Mouse (Mus musculus) kidney, adult 18-20 months (tissue): ENCODE data around the gene Ddx39.

ENCODE experiments used
- DNase-seq: peaks from one replicate; pipeline ENCODE4 v3.0.0; 2021

The Ddx39 gene

DNA sequence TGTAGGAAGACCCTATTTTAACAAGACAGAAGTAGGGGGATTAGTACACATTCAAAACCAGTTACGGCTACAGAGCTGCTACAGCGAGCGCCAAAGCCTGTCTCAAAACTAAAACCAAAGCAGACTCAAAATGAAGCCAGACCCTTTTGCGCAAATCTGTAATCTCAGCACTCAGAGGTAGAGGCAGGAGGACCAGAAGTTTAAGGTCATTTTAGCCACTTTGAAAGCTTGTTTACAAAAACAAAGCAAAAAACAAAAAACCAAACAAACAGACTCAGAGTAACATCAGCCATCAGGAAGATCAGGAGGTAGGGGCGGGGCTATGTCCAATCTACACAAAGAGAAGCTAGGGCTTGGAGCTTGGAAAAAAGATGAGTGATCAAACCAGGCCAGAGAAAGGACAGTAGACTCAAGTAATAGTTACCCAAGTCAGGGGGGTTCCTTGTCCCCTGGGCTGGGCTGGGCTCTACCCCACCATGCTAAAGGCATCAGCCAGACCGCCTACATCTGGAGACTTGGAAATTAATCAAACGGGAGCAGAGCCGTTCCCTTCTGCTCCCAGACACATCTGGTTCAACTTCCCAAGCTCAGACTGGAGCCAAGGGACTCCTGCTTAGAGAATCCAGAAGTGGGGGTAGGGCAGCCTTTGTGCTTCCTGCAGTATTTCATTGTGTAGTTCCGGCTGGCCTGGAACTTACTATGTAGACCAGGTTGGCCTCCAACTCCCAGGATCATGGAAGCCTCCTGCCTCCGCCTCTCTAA lies 24.2 kb downstream of the Ddx39 start:
- no peak for DNase-seq

DNA sequence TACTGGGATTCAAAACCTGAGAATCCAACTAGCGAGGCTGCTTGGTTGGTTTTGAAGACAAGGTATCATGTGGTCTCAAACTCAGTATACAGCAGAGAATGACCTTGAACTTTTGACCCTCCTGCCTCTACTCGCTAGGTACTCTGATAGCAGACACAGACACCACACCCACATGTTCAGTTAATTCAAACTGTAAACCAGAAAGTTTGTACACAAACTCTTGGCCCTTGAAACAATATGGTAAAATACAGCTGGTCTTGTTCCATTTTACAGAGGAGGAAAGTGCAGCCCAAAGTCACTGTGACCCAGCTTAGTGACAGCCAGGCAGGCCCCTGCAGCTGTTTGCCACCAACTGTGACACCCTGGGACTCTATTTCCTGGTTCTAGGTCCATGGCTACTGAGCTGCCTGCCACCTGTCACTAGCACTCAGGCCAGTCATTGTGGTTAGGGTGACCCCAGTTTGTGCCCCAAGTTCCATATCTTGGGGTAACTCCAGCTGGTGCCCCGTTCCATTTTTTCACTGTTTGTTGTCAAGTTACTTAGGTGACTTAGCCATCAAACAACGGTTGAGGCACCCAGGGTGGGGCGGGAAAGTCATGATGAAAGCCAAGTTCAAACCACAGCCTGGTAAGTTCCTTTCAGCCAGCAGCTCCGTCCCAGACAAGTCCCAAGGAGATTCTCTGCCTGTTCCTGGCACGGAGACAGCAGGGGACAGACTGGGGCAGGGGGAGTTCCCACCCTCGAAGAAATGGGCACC lies 24.9 kb downstream of the Ddx39 start:
- no peak for DNase-seq

DNA sequence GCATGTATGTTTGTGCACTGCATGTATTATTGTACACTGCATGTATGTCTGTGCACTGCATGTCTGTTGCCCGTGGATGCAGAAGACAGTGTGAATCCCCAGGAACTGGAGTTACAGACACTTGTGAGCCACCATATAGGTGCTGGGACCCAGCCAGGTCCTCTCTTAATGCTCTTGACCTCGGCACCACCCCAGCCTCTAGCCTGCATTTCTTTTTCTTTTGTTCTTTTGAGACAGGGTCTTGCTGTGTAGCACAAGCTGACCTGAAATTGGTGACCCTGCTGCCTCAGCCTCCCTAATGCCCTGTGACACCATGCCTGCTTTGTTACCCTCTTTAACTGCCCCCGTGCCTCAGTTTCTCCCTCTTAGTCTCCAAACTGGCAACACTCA lies 25.6 kb downstream of the Ddx39 start:
- no peak for DNase-seq

DNA sequence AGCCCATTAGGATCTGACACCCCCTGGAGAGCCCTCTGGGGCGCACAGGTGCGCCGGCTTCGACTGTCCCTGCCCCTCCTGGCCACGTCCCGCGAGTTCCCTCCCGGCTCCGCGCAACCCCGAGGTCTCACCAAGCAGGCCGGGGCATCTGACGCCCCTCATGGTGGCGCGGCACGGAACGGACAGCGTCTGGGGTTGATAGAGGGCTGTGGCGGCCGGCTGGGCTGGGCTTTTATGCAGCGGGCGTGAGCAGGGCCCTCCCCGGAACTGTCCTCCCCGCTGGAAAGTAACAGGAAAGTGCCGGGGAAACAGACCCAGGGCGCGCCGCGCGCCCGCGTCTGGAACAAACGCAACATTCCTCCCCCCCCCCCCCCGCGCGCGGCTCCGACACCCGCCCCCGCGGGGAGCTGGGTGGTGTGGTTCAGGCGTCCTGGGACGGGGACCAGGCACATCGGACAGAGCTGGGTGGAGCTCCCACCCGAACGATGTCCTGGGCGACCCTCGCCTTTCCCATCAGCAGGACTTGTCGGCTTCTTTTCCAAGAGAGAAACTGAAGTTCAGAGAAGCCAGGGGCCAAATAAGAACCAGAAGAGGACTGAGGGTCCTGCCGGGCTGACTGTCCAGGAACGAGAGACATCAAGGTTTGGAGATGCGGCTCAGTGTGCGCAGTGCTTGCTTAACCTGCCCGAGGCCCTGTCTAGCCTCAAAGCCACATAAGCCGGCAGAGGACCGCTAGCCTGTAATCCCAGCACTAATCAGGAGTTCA lies 26.2 kb downstream of the Ddx39 start, which contains the start of gene Adgre5:
Gene Adgre5 (minus strand): TSS at position 351 of the 766 bp plus-strand sequence.
- DNase-seq = peak; percentile 77

DNA sequence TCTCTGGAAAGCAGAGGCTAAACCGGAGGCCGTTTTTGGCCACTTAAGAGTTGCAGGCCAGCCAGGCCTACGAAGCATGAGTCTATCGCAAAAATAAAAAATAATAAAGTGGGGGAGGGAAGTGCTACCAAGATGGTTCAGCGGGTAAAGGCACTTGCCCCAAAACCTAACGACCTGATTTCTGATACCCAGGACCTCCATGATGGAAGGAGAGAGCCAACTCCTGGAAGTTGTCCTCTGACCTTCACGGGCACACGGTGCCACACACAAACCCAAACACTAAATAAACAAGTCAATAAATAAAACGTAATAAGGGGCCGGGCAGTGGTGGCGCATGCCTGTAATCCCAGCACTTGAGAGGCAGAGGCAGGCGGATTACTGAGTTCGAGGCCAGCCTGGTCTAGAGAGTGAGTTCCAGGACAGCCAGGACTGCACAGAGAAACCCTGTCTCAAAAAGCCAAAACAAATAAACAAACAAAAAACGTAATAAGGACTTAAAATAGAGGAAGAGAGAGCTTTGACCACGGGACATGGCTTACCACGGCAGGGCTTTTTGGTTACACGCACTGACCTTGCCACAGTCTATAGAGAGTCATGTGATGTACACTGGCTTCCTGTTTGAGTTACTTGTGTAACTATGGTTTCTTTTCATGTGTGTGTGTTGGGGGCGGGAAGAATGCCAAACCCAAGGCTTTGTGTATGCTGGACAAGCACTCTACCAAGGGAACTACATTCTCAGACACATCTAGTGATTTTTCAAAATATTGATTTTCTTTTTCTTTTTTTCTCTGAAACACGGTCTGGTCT lies 27.1 kb downstream of the Ddx39 start:
- DNase-seq = no peak

DNA sequence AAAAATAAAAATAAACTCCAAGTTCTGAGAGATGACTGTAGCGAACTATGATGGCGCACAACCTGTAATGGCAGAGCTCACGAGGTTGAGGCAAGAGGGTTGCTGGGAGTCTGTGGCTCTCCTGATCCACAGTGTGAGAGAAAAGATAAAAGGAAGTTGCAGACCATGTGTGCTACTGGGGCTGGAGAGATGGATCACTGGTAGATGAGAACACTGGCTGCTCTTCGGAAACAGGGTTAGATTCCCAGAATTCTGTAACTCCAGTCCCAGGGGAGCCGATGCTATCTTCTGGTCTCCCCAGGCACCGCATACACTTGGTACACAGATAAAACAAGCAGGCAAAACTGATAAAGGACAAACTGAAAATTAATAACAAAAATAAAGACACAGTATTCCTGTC lies 28.0 kb downstream of the Ddx39 start:
- DNase-seq = no peak

DNA sequence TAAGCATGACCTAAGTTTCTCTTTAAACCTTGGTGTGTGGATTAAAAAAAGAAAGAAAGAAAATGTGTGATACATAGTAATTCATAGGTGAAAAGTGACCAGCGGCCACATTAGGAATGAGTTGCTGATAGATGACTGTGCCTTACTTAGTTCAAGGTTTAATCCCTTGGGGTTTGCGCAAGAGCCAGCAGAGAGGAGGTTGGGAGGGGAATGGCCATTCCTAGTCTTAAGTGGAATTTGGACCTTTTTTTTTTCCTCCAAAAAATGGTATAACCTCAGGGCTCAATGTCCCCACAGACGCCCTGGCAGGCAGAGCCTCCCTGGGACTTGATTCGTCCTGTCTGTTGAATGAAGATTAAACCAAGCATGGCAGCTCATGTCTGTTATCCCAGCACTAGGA lies 29.1 kb downstream of the Ddx39 start:
- no peak for DNase-seq

DNA sequence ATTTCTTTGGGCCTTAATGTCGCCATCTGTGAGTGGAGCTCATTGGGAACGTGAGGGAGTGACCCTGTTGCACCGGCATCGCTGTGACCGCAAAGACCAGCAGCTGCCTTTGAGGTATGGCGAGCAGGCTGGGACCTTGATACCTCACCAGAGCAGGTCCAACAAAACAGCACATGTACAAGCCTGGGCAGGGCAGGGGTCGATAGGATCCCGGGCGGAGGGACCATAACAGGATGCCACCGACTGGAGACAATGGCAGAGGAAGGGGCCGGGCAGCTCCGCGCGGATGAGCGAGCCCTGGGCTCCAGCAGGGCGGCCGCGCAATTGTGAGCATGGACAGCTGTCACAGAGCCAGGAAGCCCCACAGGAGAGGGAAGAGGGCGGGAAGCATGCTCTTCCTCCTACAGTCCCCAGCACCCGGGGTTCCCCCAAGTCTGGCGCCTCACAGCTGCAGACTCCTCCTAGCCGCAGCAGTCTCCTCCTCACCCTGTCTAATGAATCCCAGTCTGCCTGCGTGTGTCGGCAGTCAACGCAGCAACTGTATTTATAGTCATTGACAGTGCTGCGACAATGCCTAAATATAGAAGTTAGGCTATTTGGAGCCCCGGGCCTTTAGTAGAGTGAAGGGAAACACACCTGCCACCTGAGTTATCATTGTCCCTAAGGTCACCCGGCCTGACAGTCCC lies 32.8 kb downstream of the Ddx39 start:
- peak; percentile 66 for DNase-seq

DNA sequence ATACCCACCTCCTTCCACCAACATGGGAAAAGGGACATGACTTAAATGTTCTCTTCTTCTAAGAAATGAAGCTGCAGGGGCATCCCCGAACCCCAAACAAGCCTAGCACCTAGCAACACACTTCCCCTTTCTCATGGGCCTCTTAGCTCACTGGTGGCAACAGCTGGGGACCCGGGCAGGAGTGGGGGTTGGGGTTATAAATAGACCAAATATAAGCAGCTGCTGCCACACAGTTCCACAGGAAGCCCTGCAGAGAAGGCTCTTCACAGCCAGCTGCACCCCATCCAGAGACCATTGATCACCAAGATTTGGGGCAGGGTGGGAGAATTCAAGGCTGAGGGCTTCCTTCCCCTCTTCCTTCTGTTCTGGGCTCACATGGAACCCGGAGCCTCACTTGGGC lies 33.7 kb downstream of the Ddx39 start:
- DNase-seq = no peak

DNA sequence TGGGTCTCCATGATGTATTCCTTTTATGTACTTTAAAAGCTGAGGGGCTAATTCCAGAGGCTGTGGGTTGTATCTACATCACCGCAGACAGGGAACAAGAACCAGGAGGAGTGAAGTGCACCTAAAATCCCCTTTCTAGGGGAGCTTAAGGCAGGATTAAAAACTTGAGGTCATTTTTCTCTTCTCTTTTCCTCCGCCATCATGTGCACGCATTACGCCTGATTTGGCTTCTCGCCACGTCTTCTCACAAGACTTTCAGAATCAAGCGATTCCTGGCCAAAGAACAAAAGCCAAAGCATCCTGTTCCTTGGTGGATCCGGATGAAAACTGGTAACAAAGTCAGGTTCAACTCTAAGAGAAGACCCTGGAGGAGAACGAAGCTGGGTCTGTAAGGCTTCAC lies 34.3 kb downstream of the Ddx39 start:
- DNase-seq = no peak

DNA sequence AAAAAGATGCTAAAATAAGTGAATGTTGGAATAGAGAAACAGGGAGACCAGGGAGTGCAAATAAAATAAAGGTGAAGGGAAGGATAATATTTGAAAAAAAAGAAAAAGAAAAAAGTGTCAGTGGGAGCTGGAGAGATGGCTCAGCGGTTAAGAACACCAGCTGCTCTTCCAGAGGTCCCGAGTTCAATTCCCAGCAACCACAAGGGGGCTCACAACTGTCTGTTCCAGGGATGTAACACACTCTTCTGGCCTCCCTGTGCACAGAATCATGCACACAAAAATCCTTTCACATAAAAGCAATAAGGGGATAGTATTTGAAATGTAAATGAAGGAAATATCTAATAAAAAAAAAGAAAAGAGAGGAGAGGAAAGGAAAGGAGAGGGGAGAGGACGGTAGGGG lies 39.2 kb downstream of the Ddx39 start:
- no peak for DNase-seq

DNA sequence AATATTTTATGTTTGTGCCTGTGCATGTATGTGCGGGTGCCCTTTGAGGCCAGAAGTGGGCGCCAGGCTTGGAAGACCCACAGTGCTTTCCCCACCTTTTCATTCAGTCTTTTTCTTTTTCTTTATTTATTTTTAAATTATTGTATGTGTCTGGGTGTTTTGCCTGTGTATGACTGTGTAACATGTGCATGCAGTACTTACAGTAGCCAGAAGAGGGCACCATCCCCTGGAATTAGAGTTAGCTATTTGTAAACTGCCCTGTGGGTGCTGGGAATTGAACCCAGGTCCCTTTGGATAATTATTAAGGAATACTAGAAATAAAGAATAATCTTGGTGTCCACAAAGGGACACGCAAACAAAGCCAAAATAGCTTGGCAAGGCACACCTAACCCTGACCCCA lies 41.3 kb downstream of the Ddx39 start:
- no peak for DNase-seq

DNA sequence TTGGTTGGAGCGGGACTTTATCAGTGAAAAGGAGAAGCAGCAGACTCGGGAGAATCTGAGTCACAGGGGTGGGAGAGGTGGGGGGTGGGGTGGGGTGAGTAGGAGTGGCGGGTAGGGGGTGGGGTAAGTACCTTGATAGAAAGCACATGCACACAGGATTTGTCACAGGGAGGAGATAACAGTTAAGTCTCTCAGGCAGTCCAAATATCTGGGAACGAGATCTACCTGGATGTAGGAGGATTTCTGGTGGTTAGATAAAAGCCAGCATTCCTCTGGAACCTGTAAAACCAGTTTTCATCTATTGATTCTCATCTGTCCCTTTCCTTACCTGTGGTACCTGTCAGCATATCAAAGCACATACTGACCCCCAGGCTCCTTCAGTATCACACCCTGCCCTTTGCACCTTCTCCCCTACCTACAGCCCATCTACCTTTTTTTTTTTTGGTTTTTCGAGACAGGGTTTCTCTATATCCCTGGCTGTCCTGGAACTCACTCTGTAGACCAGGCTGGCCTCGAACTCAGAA lies 42.2 kb downstream of the Ddx39 start:
- no peak for DNase-seq

DNA sequence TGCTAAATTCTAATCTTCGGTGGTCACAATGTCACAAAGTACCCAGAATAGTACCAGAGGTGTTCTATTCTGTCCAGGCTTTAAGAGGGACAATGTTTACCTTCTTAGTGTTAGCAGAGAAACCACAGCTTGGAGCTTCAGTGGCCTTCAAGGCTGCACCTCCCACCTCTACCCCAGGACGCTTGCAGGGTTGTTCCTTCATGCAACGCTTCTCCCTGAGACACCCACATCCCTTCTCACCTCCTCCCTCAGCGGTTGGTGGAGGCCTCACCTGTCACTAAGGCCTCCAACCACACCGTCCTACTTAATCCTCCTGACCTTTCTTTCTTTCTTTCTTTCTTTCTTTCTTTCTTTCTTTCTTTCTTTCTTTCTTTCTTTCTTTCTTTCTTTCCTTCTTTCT lies 43.3 kb downstream of the Ddx39 start:
- DNase-seq = no peak

DNA sequence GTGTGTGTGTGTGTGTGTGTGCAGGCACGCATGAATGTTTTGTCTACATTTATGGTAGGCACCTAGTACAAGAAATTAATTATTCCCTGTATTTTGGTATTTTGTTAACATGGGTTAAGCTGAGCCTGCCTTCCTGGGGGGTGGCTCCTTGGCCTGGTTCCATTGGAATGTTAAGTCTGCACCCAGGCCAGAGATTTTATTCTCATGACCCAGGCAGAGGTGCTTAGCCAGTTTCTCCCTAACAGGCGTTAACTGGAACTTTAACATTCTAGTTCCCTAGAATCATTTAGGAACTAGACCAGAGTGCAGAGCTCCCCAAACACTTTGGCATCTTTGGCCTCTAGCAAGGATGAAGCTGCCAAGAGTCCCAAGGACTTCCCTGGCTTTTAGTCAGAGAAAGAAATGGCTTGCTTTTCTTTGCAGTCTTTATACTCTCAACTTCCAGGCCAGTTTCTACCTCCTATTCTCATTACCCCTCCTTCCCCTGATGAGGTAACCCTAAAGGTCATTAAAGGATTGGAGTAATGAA lies 44.3 kb downstream of the Ddx39 start:
- peak; percentile 33 for DNase-seq

DNA sequence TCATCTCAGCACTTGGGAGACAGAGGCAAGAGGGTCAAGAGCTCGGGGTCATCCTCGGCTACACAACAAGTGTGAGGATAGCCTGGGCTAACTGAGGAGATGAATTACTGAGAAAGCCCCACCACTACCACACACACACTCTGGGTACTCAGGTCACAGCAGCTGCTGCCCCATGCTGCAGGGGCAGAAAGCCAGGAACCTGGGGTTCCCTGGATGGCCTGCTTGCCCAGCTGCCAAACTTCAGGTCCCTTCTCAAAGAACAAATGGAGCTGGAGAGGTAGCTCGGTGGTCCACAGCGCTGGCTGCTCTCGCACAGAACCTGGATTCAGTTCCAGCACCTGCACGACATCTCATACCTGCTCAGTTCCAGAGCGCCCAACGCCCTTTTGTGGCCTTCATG lies 49.1 kb downstream of the Ddx39 start:
- DNase-seq = no peak

DNA sequence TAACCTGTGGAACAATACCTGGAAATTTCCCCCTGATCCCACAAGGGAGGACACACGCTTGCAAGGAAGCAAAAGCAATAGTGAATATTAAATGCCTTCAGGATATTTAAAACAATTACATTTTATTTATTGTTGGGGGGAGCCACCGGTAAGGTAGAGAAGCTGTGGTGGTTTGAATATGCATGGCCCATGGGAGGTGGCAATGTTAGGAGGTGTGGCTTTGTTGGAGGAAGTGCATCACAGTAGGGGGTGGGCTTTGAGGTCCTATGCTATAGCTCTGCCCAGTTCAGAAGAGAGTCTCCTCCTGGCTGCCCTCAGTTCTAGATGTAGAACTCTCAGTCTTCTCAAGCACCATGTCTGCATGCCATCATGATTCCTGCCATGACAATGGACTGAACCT lies 49.7 kb downstream of the Ddx39 start:
- no peak for DNase-seq

DNA sequence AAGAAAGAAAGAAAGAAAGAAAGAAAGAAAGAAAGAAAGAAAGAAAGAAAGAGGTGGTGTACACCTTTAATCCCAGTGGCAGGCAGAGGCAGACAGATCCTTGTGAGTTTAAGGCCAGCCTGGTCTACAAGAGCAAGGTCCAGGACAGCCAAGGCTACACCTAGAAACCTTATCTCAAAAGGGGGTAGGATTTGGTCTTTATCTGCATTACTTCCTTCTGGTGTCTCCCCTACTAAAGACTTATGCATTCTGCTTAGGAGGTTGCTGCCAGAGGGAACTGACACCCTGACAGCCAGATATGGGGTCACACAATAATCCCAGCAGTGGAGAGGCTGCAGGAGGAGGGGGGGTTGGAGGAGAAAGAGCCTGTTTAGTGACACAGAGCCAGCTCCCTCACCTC lies 50.7 kb downstream of the Ddx39 start:
- no peak for DNase-seq

DNA sequence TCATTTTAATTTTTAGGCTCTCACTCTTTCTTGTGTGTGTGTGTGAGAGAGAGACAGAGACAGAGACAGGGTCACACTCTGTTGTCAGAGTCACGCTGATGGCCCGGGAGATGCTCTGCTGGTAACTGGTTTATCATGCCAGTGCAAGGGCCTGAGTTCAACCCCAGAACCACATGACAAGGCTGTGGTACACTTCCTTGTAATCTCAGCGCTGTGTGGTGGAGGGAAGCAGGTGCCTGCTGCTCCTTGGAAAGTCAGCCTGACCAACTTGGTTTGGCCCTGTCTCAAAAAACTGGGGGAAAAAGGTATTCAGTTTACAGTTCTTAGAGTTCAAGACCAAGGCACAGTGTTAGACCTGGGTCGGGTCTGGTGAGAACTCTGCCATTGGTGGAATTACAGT lies 52.5 kb downstream of the Ddx39 start:
- DNase-seq = no peak

DNA sequence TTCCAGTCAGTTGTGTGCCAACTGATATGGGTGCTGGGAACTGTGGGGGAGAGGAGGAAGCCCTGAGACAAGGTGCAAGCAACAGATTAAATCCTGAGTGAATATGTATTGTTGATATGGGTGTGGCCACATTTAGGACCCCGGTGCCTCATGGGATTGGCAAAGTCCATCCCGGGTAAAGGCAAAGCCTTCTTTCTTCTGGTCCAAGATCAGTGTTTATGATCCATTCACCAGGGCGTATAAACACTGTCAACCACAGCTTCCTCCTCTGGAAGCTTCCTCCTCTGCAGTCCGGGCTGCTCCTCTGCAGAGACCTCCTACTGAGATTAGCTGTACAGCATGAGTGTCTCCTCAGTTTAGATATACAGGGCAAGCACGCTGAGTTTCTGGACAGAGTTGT lies 53.5 kb downstream of the Ddx39 start:
- DNase-seq = no peak

DNA sequence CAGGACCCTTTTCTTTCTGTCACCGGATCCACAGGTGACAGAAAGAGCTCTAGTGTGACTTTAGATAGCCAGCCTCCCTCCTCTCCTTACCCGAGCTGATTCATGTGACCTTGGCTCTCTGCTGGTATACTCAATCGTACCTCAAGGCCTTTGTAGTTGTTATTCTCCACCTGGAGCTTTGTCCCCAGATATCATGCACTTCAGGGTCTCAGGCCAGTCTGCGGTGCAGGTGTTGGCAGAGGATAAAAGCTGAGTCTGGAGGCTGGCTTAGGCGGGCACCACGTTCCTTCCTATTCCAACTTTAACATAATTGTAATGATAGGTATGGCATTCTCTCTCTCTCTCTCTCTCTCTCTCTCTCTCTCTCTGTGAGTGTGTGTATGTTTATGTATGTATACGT lies 54.7 kb downstream of the Ddx39 start:
- no peak for DNase-seq

DNA sequence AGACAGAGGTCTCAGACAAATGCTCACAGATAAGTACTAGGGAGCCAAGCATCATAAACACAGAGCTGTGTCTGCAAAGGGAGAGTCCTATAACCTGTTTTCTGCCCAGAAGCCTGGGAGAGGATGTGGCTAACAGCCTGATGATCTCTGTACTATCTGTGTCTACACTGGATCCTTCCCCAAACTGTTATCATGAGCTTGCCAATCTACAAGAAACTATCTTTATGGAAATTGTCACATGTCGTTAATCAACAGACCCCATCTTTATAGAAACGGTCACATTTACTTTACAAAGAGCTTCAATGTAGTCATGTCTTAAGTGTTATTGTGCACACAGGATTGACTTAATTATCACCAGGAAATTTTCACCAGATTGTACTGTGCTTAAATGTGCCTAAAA lies 55.7 kb downstream of the Ddx39 start:
- DNase-seq = no peak
